Mouse (Mus musculus) heart, embryonic 16.5 days (tissue): ENCODE data around the gene Cntn1. TPM values are rescaled to one million over a fixed set of nuclear protein-coding genes. Genes with fewer than 3 reads are reported as not detected.

ENCODE experiments used
- ATAC-seq: fragments of 200-750 bp; cut with Nextera tagmentation; replicated peaks from 2 replicates; pipeline ENCODE4 v1.8.0; 2017; ENCODE audit warnings: moderate number of reproducible peaks; ENCODE audit not compliant: insufficient read depth, low FRiP score; ENCODE audit errors: extremely low read depth
- H3K27ac ChIP-seq: fragments of 300-500 bp; sonication (generic); 2 replicates; pipeline ENCODE4 v1.5.1; 2014; ENCODE audit warnings: mild to moderate bottlenecking, low read length, control low read depth, moderate library complexity
- H3K27me3 ChIP-seq: fragments of 300-500 bp; sonication (generic); 2 replicates; pipeline ENCODE4 v1.6.1; 2014; ENCODE audit warnings: low read length, mixed read lengths; ENCODE audit not compliant: control insufficient read depth, insufficient read depth
- H3K36me3 ChIP-seq: fragments of 300-500 bp; sonication (generic); 2 replicates; pipeline ENCODE4 v1.6.1; 2014; ENCODE audit not compliant: control insufficient read depth, insufficient read depth
- H3K4me1 ChIP-seq: fragments of 300-500 bp; sonication (generic); 2 replicates; pipeline ENCODE4 v1.6.1; 2014; ENCODE audit warnings: low read length, mixed read lengths; ENCODE audit not compliant: control insufficient read depth, insufficient read depth
- H3K4me2 ChIP-seq: fragments of 300-500 bp; sonication (generic); 2 replicates; pipeline ENCODE4 v1.6.1; 2014; ENCODE audit warnings: low read depth, mild to moderate bottlenecking, control low read depth, low read length
- H3K4me3 ChIP-seq: fragments of 300-500 bp; sonication (generic); 2 replicates; pipeline ENCODE4 v1.5.1; 2014; ENCODE audit warnings: mild to moderate bottlenecking, control low read depth, low read length
- H3K9ac ChIP-seq: fragments of 300-500 bp; sonication (generic); 2 replicates; pipeline ENCODE4 v1.6.1; 2014; ENCODE audit warnings: low read length, control low read depth
- H3K9me3 ChIP-seq: fragments of 300-500 bp; sonication (generic); replicated peaks from 2 replicates; pipeline ENCODE4 v1.6.1; 2016; ENCODE audit warnings: low read length; ENCODE audit not compliant: control insufficient read depth
- WGBS: fragments of 180-500 bp; shearing (Covaris S2); extraction: QIAGEN DNeasy Blood & Tissue Kit; methylation state at CpG from one replicate; pipeline ENCODE4 v1.1.7; 2014; 5-methylcytosine and 5-hydroxymethylcytosine counted together
- polyA plus RNA-seq: library from polyadenylated mRNA; unstranded; fragments of >200 nt; fragmentation: Nextera tagmentation; extraction: Ambion mirVana; gene quantifications from 2 replicates; pipeline ENCODE4 v1.2.1, GENCODE M21; 2015

Cntn1 gene
- polyA plus RNA-seq, 1 experiment from 2014 or later, result 0.29 TPM

DNA sequence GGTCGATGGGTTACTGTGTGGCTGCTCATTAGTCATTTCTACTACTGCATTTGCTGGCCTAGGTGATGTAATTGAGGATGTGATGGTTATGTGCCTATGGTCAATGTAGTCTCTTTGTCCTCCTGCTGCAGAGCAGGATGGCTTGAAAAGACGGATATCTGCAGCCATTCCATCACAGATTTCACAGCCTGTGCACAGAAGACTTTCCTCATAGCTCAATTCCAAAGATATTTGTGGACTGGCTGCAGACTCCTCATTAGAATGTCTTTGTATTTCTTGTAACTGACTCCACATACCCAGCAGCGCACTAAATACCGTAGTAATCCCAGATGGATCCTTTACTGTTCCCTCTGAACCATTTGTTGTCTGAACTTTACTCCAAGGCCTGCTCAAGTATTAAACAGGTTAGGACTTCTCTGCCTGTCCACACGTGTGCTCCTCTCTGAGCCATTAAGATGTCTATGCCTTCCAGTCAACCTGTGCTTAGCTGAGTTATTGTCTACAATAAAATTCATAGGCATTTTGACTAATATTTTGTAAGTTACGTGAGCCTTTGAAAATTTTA is 220.9 kb downstream of the Cntn1 start:
- ATAC-seq, result no peak
- no peaks in the 10 kb centered on the region for H3K36me3 ChIP-seq

DNA sequence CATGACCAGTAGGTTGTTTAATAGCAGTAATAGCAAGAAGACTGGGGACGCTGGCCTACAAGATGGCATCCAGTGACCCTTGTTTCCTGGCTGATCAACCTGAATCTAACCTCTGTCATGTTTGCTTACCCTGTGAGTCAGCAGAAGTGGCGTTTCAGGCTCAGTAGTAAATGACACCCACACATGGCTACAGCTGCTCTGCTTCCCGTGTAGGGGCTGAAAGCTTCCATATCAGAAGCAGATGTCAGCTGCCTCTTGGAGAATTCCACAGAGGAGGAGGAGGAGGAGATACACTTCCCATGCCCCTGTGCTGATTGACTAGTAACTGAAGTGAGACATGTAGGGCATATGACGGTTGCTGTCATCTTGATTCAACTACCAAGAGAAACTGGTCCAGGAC is 225.9 kb downstream of the Cntn1 start:
- no peaks in the 10 kb centered on the region for H3K27me3 ChIP-seq
- H3K4me3 ChIP-seq, result no peak overlapping the region
- no peaks in the 10 kb centered on the region for H3K9me3 ChIP-seq
- no peak for ATAC-seq
- no peak overlapping the region for H3K4me2 ChIP-seq
- H3K27ac ChIP-seq, result no peak overlapping the region
- 24% methylated on average over 4 of the region's 4 CpGs for WGBS
- H3K36me3 ChIP-seq, result no peaks in the 10 kb centered on the region
- no peaks in the 10 kb centered on the region for H3K4me1 ChIP-seq
- H3K9ac ChIP-seq, result no peak overlapping the region

More for the DNA sequence above, 220.9 kb downstream of the Cntn1 start:
- H3K4me3 ChIP-seq, result no peak overlapping the region
- no peaks in the 10 kb centered on the region for H3K4me1 ChIP-seq
- WGBS, result 75% methylated on average over 6 of the region's 6 CpGs
- H3K9me3 ChIP-seq, result no peaks in the 10 kb centered on the region
- H3K27ac ChIP-seq, result no peak overlapping the region
- no peak overlapping the region for H3K4me2 ChIP-seq
- no peaks in the 10 kb centered on the region for H3K27me3 ChIP-seq
- no peak overlapping the region for H3K9ac ChIP-seq

DNA sequence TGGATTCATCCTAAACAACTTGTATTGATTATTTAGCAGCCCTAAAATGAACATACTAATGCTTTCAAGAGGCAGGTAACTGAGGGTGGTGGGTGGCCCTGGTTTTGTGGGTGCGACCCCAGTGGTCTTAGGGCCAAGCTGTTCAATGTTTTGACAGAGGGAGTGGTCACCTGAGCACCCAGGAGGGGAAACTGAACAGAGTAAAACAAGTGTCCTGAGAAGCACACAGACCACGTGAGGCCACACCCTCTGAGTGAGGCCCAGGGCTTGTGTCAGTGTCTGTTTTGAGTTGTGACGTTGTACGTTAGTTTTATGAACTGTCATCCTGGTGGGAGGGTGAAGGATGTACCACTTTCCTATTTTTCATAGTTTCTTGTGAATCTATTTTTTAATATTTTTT is 227.0 kb downstream of the Cntn1 start:
- Histone ChIP-seq H3K4me2 (no peak overlapping the region), H3K27ac (no peak overlapping the region), H3K4me1 (no peaks in the 10 kb centered on the region), H3K27me3 (no peaks in the 10 kb centered on the region), H3K36me3 (no peaks in the 10 kb centered on the region), H3K9me3 (no peaks in the 10 kb centered on the region), H3K4me3 (no peak overlapping the region), H3K9ac (no peak overlapping the region)
- no peak for ATAC-seq
- 81% methylated on average over 4 of the region's 4 CpGs for WGBS

DNA sequence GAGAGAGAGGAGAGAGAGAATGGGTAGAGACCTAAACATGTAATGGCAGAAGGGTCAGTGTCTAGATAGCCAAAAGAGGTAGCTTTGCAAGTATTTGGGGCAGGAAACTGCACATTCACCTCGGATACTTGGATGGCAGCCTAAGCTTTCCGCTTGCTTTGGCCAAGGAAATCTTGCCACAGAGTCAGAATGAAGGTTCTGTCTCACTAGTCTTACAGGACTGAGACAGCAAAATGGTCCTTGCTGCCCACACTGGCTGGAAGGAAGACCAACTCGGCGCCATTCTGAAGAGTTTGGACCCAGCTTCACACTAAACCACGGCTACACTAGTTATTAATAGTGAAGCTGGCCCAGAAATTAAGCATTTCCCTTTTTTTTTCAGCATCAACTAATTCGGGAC is 230.0 kb downstream of the Cntn1 start:
- WGBS, result 70% methylated on average over 6 of the region's 6 CpGs
- Histone ChIP-seq H3K27ac (no peak overlapping the region), H3K9ac (no peak overlapping the region), H3K4me2 (no peak overlapping the region), H3K9me3 (no peaks in the 10 kb centered on the region), H3K4me1 (no peaks in the 10 kb centered on the region), H3K27me3 (no peaks in the 10 kb centered on the region), H3K4me3 (no peak overlapping the region), H3K36me3 (no peaks in the 10 kb centered on the region)
- no peak for ATAC-seq

DNA sequence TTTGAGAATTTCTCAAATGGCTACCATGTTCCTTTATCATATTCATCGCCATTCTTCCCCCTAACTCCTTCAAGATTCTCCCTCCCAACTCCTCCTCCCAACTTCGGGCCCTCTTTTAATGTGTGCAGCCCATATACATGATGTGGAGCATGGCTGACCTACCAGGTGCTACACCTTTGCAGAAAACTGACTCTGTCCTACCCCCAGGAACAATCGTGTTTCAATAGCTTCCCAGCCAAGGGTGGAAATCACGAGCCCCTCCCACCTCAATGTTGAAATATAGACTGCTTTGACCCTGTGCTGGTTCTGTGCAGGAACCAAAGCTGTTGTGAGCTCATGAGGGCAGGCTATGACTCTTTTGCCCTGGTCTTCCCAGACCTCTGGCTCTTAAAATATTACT is 236.7 kb downstream of the Cntn1 start:
- no peaks in the 10 kb centered on the region for H3K36me3 ChIP-seq
- H3K27ac ChIP-seq, result no peak overlapping the region
- H3K4me2 ChIP-seq, result no peak overlapping the region
- no peak overlapping the region for H3K4me3 ChIP-seq
- 80% methylated on average over 4 of the region's 4 CpGs for WGBS
- H3K27me3 ChIP-seq, result no peaks in the 10 kb centered on the region
- ATAC-seq, result no peak
- no peak overlapping the region for H3K9ac ChIP-seq
- no peaks in the 10 kb centered on the region for H3K4me1 ChIP-seq
- H3K9me3 ChIP-seq, result no peaks in the 10 kb centered on the region

DNA sequence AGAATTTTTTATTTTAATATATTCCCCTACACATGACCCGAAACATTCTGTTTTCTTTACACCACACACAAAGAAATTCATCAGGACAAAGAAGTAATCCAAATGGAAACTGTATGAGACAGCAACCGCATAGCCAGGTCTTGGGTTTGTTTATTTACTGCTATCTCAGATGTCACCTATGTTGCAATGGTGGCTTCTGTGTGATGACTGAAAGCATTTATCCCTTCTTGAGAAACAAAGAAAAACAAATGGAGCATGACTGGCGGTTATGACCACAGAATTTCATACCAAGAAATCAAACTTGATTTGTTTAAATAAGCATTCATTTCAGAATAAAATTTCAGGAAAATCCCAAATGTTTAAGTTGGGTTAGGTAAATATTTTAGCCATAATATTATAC is 245.5 kb downstream of the Cntn1 start:
- no peak overlapping the region for H3K4me3 ChIP-seq
- no peak for ATAC-seq
- no peak overlapping the region for H3K27ac ChIP-seq
- 78% methylated on average over 3 of the region's 3 CpGs for WGBS
- no peaks in the 10 kb centered on the region for H3K36me3 ChIP-seq
- no peak overlapping the region for H3K9ac ChIP-seq
- H3K27me3 ChIP-seq, result no peaks in the 10 kb centered on the region
- no peaks in the 10 kb centered on the region for H3K9me3 ChIP-seq
- no peaks in the 10 kb centered on the region for H3K4me1 ChIP-seq
- no peak overlapping the region for H3K4me2 ChIP-seq

DNA sequence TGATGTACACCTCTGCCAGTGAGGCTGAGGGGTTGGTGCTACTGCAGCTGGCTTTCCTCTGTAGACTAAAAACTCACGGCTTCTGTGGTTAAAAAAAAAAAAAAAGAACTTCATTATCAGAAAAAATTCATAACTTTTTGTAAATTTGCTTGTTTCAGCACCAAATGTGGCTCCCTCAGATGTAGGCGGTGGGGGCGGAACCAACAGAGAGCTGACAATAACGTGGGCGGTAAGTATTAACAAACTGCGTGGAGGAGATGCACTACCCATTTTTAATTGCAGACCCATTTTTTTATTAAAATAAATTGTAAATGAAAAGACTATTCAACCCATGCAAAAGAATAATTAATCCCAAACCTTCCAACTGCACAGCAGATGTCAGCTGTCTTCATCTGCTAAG is 251.8 kb downstream of the Cntn1 start:
- 77% methylated on average over 6 of the region's 6 CpGs for WGBS
- no peaks in the 10 kb centered on the region for H3K4me1 ChIP-seq
- ATAC-seq, result no peak
- no peaks in the 10 kb centered on the region for H3K36me3 ChIP-seq
- H3K4me3 ChIP-seq, result no peak overlapping the region
- no peak overlapping the region for H3K27ac ChIP-seq
- no peaks in the 10 kb centered on the region for H3K9me3 ChIP-seq
- no peak overlapping the region for H3K4me2 ChIP-seq
- no peaks in the 10 kb centered on the region for H3K27me3 ChIP-seq
- no peak overlapping the region for H3K9ac ChIP-seq

DNA sequence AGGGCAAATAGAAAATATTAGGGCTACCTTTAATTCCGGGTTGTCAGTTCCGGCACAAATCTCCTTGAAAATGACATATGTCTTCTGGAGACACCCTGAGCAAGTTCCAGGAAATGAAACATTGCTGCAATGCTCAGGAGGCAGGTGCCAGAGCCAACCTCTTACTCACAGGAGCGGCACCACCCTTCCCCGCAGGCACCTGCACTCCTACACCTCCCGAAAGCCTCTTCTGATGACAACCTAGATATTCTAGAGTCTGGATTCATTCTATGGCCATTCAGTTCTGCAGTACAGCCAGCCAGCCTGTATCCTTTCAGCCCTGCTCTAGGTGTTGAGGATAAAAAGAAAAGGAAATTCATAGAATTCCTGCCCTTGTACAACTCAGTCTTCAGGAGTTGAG is 253.3 kb downstream of the Cntn1 start:
- Histone ChIP-seq H3K27ac (no peak overlapping the region), H3K9me3 (no peaks in the 10 kb centered on the region), H3K27me3 (no peaks in the 10 kb centered on the region), H3K4me1 (no peaks in the 10 kb centered on the region), H3K36me3 (no peaks in the 10 kb centered on the region), H3K4me2 (no peak overlapping the region), H3K4me3 (no peak overlapping the region), H3K9ac (no peak overlapping the region)
- no peak for ATAC-seq
- WGBS, result 77% methylated on average over 5 of the region's 5 CpGs

DNA sequence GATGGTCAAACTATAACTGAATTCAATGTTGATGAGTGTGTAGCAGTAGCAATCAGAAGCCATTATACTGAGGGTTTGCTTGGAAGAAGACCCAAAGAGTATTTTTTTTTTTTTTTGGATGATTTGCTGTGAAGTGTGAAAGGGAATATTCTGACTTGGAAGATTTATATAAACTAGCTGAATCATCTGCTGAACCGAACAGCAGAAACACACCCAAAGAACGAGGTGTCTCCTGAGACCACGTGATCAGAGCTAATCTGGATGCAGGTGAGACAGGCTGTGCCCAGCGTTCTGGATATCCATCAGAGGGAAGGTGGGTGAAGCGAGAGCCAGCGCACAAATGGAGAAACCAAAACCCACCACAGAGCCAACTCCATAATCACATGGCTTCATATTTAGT is 271.0 kb downstream of the Cntn1 start:
- Histone ChIP-seq H3K27me3 (no peaks in the 10 kb centered on the region), H3K27ac (no peak overlapping the region), H3K9me3 (no peaks in the 10 kb centered on the region), H3K9ac (no peak overlapping the region), H3K36me3 (no peaks in the 10 kb centered on the region), H3K4me1 (no peaks in the 10 kb centered on the region; the same call in 1 of the 2 replicates), H3K4me3 (no peak overlapping the region), H3K4me2 (no peak overlapping the region)
- 88% methylated on average over 6 of the region's 6 CpGs for WGBS
- ATAC-seq, result no peak
